Mouse (Mus musculus) activated CD4-positive, CD25-positive, alpha-beta regulatory T cell, adult 4 months (primary cell): Measurements from ENCODE around the gene Ly86. TPM values are rescaled to one million over a fixed set of nuclear protein-coding genes. Genes with fewer than 3 reads are reported as not detected.

ENCODE experiments used
- ATAC-seq: one replicate; pipeline ENCODE4 v1.8.0; 2017
- polyA plus RNA-seq, 2 experiments: library from polyadenylated mRNA; unstranded; fragments of 100-300 nt; shearing (Covaris generic); gene quantifications; one replicate each; pipeline ENCODE4 v1.2.1; 2017

Ly86 gene
- polyA plus RNA-seq = 1 to 10 TPM; 3.5 to 6.3 TPM

GRCm38 (mm10) chr13:37344909-37345772, at the start of gene Ly86:
Gene Ly86, plus strand, starts transcription at chr13:37345208.
- no peak for ATAC-seq

- no peak for ATAC-seq
Measured at GRCm38 (mm10) chr13:37297886-37298285, 47.1 kb upstream of the Ly86 start.

- no peak for ATAC-seq
Measured at GRCm38 (mm10) chr13:37298856-37299255, 46.2 kb upstream of the Ly86 start.

GRCm38 (mm10) chr13:37302877-37303276, 42.1 kb upstream of the Ly86 start:
- no peak for ATAC-seq

GRCm38 (mm10) chr13:37308006-37308405, 37.0 kb upstream of the Ly86 start:
- ATAC-seq = peak; percentile 41

- no peak for ATAC-seq
Measured at GRCm38 (mm10) chr13:37309296-37309695, 35.7 kb upstream of the Ly86 start.

- ATAC-seq = no peak
Measured at GRCm38 (mm10) chr13:37310331-37310730, 34.7 kb upstream of the Ly86 start.

GRCm38 (mm10) chr13:37311555-37312221, 33.3 kb upstream of the Ly86 start:
- no peak for ATAC-seq

GRCm38 (mm10) chr13:37312222-37312928, 32.6 kb upstream of the Ly86 start:
- peak; percentile 83 for ATAC-seq

GRCm38 (mm10) chr13:37312951-37313350, 32.1 kb upstream of the Ly86 start:
- no peak for ATAC-seq

GRCm38 (mm10) chr13:37325504-37325903, 19.5 kb upstream of the Ly86 start:
- ATAC-seq = peak; percentile 83

GRCm38 (mm10) chr13:37329747-37330146, 15.3 kb upstream of the Ly86 start:
- ATAC-seq = no peak

- no peak for ATAC-seq
Measured at GRCm38 (mm10) chr13:37330971-37331370, 14.0 kb upstream of the Ly86 start.

GRCm38 (mm10) chr13:37332779-37333543, 12.0 kb upstream of the Ly86 start:
- ATAC-seq = no peak

- no peak for ATAC-seq
Measured at GRCm38 (mm10) chr13:37333544-37333870, 11.5 kb upstream of the Ly86 start.

GRCm38 (mm10) chr13:37337269-37337668, 7.7 kb upstream of the Ly86 start:
- no peak for ATAC-seq

GRCm38 (mm10) chr13:37337871-37338270, 7.1 kb upstream of the Ly86 start:
- no peak for ATAC-seq

GRCm38 (mm10) chr13:37342804-37343203, 2.2 kb upstream of the Ly86 start:
- ATAC-seq = no peak

- no peak for ATAC-seq
Measured at GRCm38 (mm10) chr13:37345823-37346222, 815 bp downstream of the Ly86 start.

- no peak for ATAC-seq
Measured at GRCm38 (mm10) chr13:37347871-37348595, 3.0 kb downstream of the Ly86 start.

- no peak for ATAC-seq
Measured at GRCm38 (mm10) chr13:37349051-37349450, 4.0 kb downstream of the Ly86 start.

- no peak for ATAC-seq
Measured at GRCm38 (mm10) chr13:37353016-37353415, 8.0 kb downstream of the Ly86 start.
